In genomic region chr11:118023475-118023874, GRCm38 (mm10) we compare ENCODE assay signal across 18 mouse cellular contexts.
"Had no signal": no experiment of that assay in that cellular context is flagged by ENCODE, and none has a peak within 500 bp of the region (broad histone marks: within the 10 kb centered on the region; RNA-seq: fewer than 3 reads in every experiment).

No protein-coding gene starts in this region.

- DNase-seq: lung, embryonic 14.5 days; lung, postnatal 10 days; lung, postnatal 4 days; midbrain, embryonic 14.5 days; retina, postnatal 1 day; right cerebral cortex, adult 18-20 months; right cerebral cortex, postnatal 25 days; right cerebral cortex, postnatal 4 days; spleen, adult 18-20 months; thymus, adult 18-20 months; thymus, postnatal 14 days; thymus, postnatal 36 days had no signal

- H3K9ac ChIP-seq: lung, embryonic 14.5 days; midbrain, embryonic 12.5 days; neural tube, embryonic 13.5 days; neural tube, embryonic 15.5 days had no signal

- H3K27ac ChIP-seq: midbrain, embryonic 10.5 days; midbrain, embryonic 12.5 days; neural tube, embryonic 13.5 days; neural tube, embryonic 15.5 days had no signal

- H3K27me3 ChIP-seq: midbrain, embryonic 12.5 days; neural tube, embryonic 13.5 days; neural tube, embryonic 15.5 days had no signal

- H3K4me1 ChIP-seq: midbrain, embryonic 12.5 days; neural tube, embryonic 13.5 days; neural tube, embryonic 15.5 days had no signal

- ATAC-seq: midbrain, embryonic 16.5 days had no signal

- H3K9me3 ChIP-seq: midbrain, embryonic 10.5 days; midbrain, embryonic 12.5 days; neural tube, embryonic 13.5 days; neural tube, embryonic 15.5 days had no signal

- H3K4me2 ChIP-seq: lung, embryonic 14.5 days; midbrain, embryonic 12.5 days; neural tube, embryonic 13.5 days; neural tube, embryonic 15.5 days had no signal

- H3K4me3 ChIP-seq: midbrain, embryonic 10.5 days; midbrain, embryonic 12.5 days; myocyte; neural tube, embryonic 13.5 days; neural tube, embryonic 15.5 days had no signal
